Mouse (Mus musculus) cerebellum, postnatal 14 days (tissue): ENCODE results near the gene Mrgprf.

Experiments
- DNase-seq, 2 experiments: peaks; one replicate each; pipeline ENCODE4 v3.0.0; 2021; ENCODE audit warnings: mixed read lengths in 2 of 2

Gene Mrgprf

GRCm38 (mm10) chr7:145301341-145302005 is 845 bp downstream of the Mrgprf start:
- DNase-seq, result peak; percentile 69 to 75

GRCm38 (mm10) chr7:145302488-145303285 is 2.1 kb downstream of the Mrgprf start:
- peak; percentile 62 to 63 for DNase-seq

GRCm38 (mm10) chr7:145304153-145304552 is 3.5 kb downstream of the Mrgprf start:
- DNase-seq, result no peak

GRCm38 (mm10) chr7:145307636-145308035 is 7.0 kb downstream of the Mrgprf start:
- no peak for DNase-seq

- peak; percentile 80 for DNase-seq
These were observed 7.5 kb downstream of the Mrgprf start for GRCm38 (mm10) chr7:145308061-145308675.

GRCm38 (mm10) chr7:145308866-145309265 is 8.2 kb downstream of the Mrgprf start:
- DNase-seq, result no peak

- DNase-seq, result no peak
These were observed 9.2 kb downstream of the Mrgprf start for GRCm38 (mm10) chr7:145309877-145310276.

- DNase-seq, result no peak
These were observed 9.9 kb downstream of the Mrgprf start for GRCm38 (mm10) chr7:145310526-145310925.

- DNase-seq, result no peak
These were observed 11.5 kb downstream of the Mrgprf start for GRCm38 (mm10) chr7:145312137-145312536.

GRCm38 (mm10) chr7:145314785-145315411 is 14.3 kb downstream of the Mrgprf start, which contains the start of gene Mrgprd:
TSS of gene Mrgprd (plus strand) at chr7:145314835.
- DNase-seq, result peak; percentile 45 to 54

GRCm38 (mm10) chr7:145317522-145317921 is 16.9 kb downstream of the Mrgprf start:
- DNase-seq, result peak; percentile 41 to 43

- peak; percentile 41 to 72 for DNase-seq
These were observed 18.9 kb downstream of the Mrgprf start for GRCm38 (mm10) chr7:145319481-145319880.

GRCm38 (mm10) chr7:145323607-145324006 is 23.0 kb downstream of the Mrgprf start:
- DNase-seq, result no peak

- DNase-seq, result no peak
These were observed 25.1 kb downstream of the Mrgprf start for GRCm38 (mm10) chr7:145325697-145326096.

GRCm38 (mm10) chr7:145329982-145330381 is 29.4 kb downstream of the Mrgprf start:
- DNase-seq, result no peak

- no peak for DNase-seq
These were observed 30.0 kb downstream of the Mrgprf start for GRCm38 (mm10) chr7:145330641-145331040.

GRCm38 (mm10) chr7:145332376-145333041 is 31.9 kb downstream of the Mrgprf start:
- peak; percentile 73 to 82 for DNase-seq

- DNase-seq, result no peak
These were observed 33.3 kb downstream of the Mrgprf start for GRCm38 (mm10) chr7:145333936-145334335.

- peak; percentile 52 to 64 for DNase-seq
These were observed 33.9 kb downstream of the Mrgprf start for GRCm38 (mm10) chr7:145334428-145335027.

- DNase-seq, result peak; percentile 94 to 98
These were observed 34.6 kb downstream of the Mrgprf start for GRCm38 (mm10) chr7:145335199-145335598.

- DNase-seq, result peak; percentile 78 to 87
These were observed 35.1 kb downstream of the Mrgprf start for GRCm38 (mm10) chr7:145335616-145336332.
